Mouse (Mus musculus): ENCODE results near the gene Sorl1. TPM values are rescaled to one million over a fixed set of nuclear protein-coding genes. Genes with fewer than 3 reads are reported as not detected.
A peak's percentile ranks its signal among the peaks of the same experiment; 100 is the strongest.

Sorl1 gene
- total RNA-seq (2012; rRNA removed) (2.5 and 3.0 TPM in 2 replicates), total RNA-seq (2014; rRNA removed) (6.3 TPM in 2 replicates), polyA plus RNA-seq (2012; ENCODE audit: insufficient read length, low read depth) (10.5 and 12.3 TPM in 2 replicates)

GRCm38 (mm10) chr9:42123713-42124576 is at the start of gene Sorl1:
TSS of gene Sorl1 (minus strand) at chr9:42124297.
- no peak for DNase-seq (ENCODE audit: extremely low read depth)
- H3K9ac ChIP-seq (ENCODE audit: insufficient read depth, low read depth) = no peak within 1 kb of the TSS

GRCm38 (mm10) chr9:42173781-42174180 is 49.7 kb upstream of the Sorl1 start:
- H3K36me3 ChIP-seq (replicated peaks in 1 of 2; ENCODE audit: control insufficient read depth in 1 of 2, insufficient read depth in 1 of 2, low read length in 1 of 2) = no peaks in the 10 kb centered on the region
- no peak overlapping the region for H3K4me3 ChIP-seq (replicated peaks in 1 of 3; ENCODE audit: low read depth in 2 of 3, low read length in 2 of 3, poor library complexity in 1 of 3)
- TF ChIP-seq MAZ (IDR thresholded peaks at IDR 0.05; ENCODE audit: low read depth, low read length) (no peak), ZMIZ1 (IDR thresholded peaks at IDR 0.05; ENCODE audit: low read depth, low read length) (no peak), PAX5 (IDR thresholded peaks at IDR 0.05; ENCODE audit: low read length) (no peak), POLR2A (IDR thresholded peaks at IDR 0.05; ENCODE audit: low read depth, low read length) (no peak), JUND (conservative IDR thresholded peaks at IDR 0.05; ENCODE audit: low read depth, low read length) (no peak), BHLHE40 (IDR thresholded peaks at IDR 0.05; ENCODE audit: low read depth, low read length) (no peak), CHD1 (IDR thresholded peaks at IDR 0.05; ENCODE audit: low read depth, low read length) (no peak), MEF2A (IDR thresholded peaks at IDR 0.05; ENCODE audit: borderline replicate concordance, low read depth, low read length) (no peak), ELF1 (IDR thresholded peaks at IDR 0.05; ENCODE audit: low read depth, low read length) (no peak)
- no peaks in the 10 kb centered on the region for H3K4me1 ChIP-seq (ENCODE audit: control insufficient read depth in 1 of 2, insufficient read depth in 2 of 2)
- no peak overlapping the region for H3K9ac ChIP-seq (ENCODE audit: insufficient read depth, low read depth)
- no peak overlapping the region for H3K27ac ChIP-seq (ENCODE audit: insufficient read depth, low read depth)
- in situ Hi-C loops (cut with MboI; ENCODE audit: low pct_ligation_motif_present, low pct_unique_long_range_greater_than_20kb, low sequenced_read_pairs) = no loop called here
- DNase-seq (ENCODE audit: extremely low read depth) = no peak
- no peaks in the 10 kb centered on the region for H3K79me2 ChIP-seq (replicated peaks; ENCODE audit: control insufficient read depth, extremely low read depth, insufficient read depth, poor library complexity, severe bottlenecking)
- no peaks in the 10 kb centered on the region for H3K27me3 ChIP-seq (replicated peaks)
- H3K4me2 ChIP-seq (ENCODE audit: insufficient read depth, low read depth, poor library complexity, severe bottlenecking) = no peak overlapping the region
- dilution Hi-C loops (cut with MboI; ENCODE audit: extremely low pct_ligation_motif_present, extremely low pct_unique_long_range_greater_than_20kb, low sequenced_read_pairs) = no loop called here
- no peaks in the 10 kb centered on the region for H3K9me3 ChIP-seq (replicated peaks; ENCODE audit: low read length)

More at GRCm38 (mm10) chr9:42123713-42124576, at the start of gene Sorl1:
- TF ChIP-seq BHLHE40 (IDR thresholded peaks at IDR 0.05; ENCODE audit: low read depth, low read length) = peak; percentile 58
- no peak for TF ChIP-seq ELF1 (IDR thresholded peaks at IDR 0.05; ENCODE audit: low read depth, low read length)
- TF ChIP-seq MAFK (IDR thresholded peaks at IDR 0.05; ENCODE audit: insufficient replicate concordance, low read length) = no peak
- peak; percentile 1; the same call in 1 of the 2 replicates for TF ChIP-seq TCF12 (IDR thresholded peaks at IDR 0.05; ENCODE audit: low read depth, low read length)
- TF ChIP-seq CTCF (conservative IDR thresholded peaks at IDR 0.05 in 1 of 2, IDR thresholded peaks at IDR 0.05 in 1 of 2; ENCODE audit: low read depth in 2 of 2, low read length in 2 of 2) = peak in 1 of 2 experiments; percentile 36; a peak in 2 of 4 replicates
- peak; percentile 21 for TF ChIP-seq SMC3 (IDR thresholded peaks at IDR 0.05; ENCODE audit: low read depth, low read length)
- TF ChIP-seq JUN (IDR thresholded peaks at IDR 0.05; ENCODE audit: insufficient read depth, low read depth, low read length) = no peak
- peak; percentile 18 for TF ChIP-seq RAD21 (IDR thresholded peaks at IDR 0.05; ENCODE audit: low read depth, low read length)
- TF ChIP-seq EP300 (IDR thresholded peaks at IDR 0.05; ENCODE audit: low read length) = no peak
- dilution Hi-C loops (cut with MboI; ENCODE audit: extremely low pct_ligation_motif_present, extremely low pct_unique_long_range_greater_than_20kb, low sequenced_read_pairs) (no loop called here), in situ Hi-C loops (cut with MboI; ENCODE audit: low pct_ligation_motif_present, low pct_unique_long_range_greater_than_20kb, low sequenced_read_pairs) (loop anchor here (5.0 kb wide), 1 partner anchor 118 kb away; no protein-coding TSS in a partner anchor)
- no peaks in the 10 kb centered on the region for H3K79me2 ChIP-seq (replicated peaks; ENCODE audit: control insufficient read depth, extremely low read depth, insufficient read depth, poor library complexity, severe bottlenecking)
- peak within 1 kb of the TSS; percentile 58 to 72 (median 72) for H3K4me3 ChIP-seq (replicated peaks in 1 of 3; ENCODE audit: low read depth in 2 of 3, low read length in 2 of 3, poor library complexity in 1 of 3)
- peaks cover 0 to 5% of the 10 kb centered on the region in 2 experiments for H3K36me3 ChIP-seq (replicated peaks in 1 of 2; ENCODE audit: control insufficient read depth in 1 of 2, insufficient read depth in 1 of 2, low read length in 1 of 2)
- peaks cover 5% of the 10 kb centered on the region for H3K27me3 ChIP-seq (replicated peaks)
- H3K4me1 ChIP-seq (ENCODE audit: control insufficient read depth in 1 of 2, insufficient read depth in 2 of 2) = peaks cover 6 to 44% of the 10 kb centered on the region in 2 experiments; a peak in 3 of 4 replicates
- peak within 1 kb of the TSS; percentile 79 for H3K4me2 ChIP-seq (ENCODE audit: insufficient read depth, low read depth, poor library complexity, severe bottlenecking)
- no peak within 1 kb of the TSS for H3K27ac ChIP-seq (ENCODE audit: insufficient read depth, low read depth)
- no peaks in the 10 kb centered on the region for H3K9me3 ChIP-seq (replicated peaks; ENCODE audit: low read length)

Data from CH12.LX (cell line).